Mouse (Mus musculus) midbrain, embryonic 16.5 days (tissue): ENCODE results near the gene Rhbdf1. TPM values are rescaled to one million over a fixed set of nuclear protein-coding genes. Genes with fewer than 3 reads are reported as not detected.

ENCODE experiments used
- ATAC-seq: fragments of 200-750 bp; cut with Nextera tagmentation; 2 replicates; pipeline ENCODE4 v1.8.0; 2017; ENCODE audit warnings: moderate TSS enrichment
- H3K27ac ChIP-seq: fragments of 300-500 bp; sonication (generic); 2 replicates; pipeline ENCODE4 v1.5.1; 2014; ENCODE audit warnings: mild to moderate bottlenecking, low read length, mixed read lengths
- H3K27me3 ChIP-seq: fragments of 300-500 bp; sonication (generic); 2 replicates; pipeline ENCODE4 v1.6.1; 2014; ENCODE audit warnings: low read depth, low read length, mixed read lengths; ENCODE audit not compliant: control insufficient read depth, insufficient read depth
- H3K36me3 ChIP-seq: fragments of 300-500 bp; sonication (generic); 2 replicates; pipeline ENCODE4 v1.6.1; 2014; ENCODE audit warnings: mild to moderate bottlenecking, low read length, moderate library complexity, mixed read lengths; ENCODE audit not compliant: control insufficient read depth, insufficient read depth
- H3K4me1 ChIP-seq: fragments of 300-500 bp; sonication (generic); 2 replicates; pipeline ENCODE4 v1.6.1; 2014; ENCODE audit warnings: mild to moderate bottlenecking, low read length, mixed read lengths; ENCODE audit not compliant: control insufficient read depth, insufficient read depth
- H3K4me2 ChIP-seq: fragments of 300-500 bp; sonication (generic); 2 replicates; pipeline ENCODE4 v1.6.1; 2014; ENCODE audit warnings: mild to moderate bottlenecking, low read length, mixed read lengths
- H3K4me3 ChIP-seq: fragments of 300-500 bp; sonication (generic); 2 replicates; pipeline ENCODE4 v1.5.1; 2014; ENCODE audit warnings: low read depth, mild to moderate bottlenecking, low read length, moderate library complexity, mixed read lengths
- H3K9ac ChIP-seq: fragments of 300-500 bp; sonication (generic); 2 replicates; pipeline ENCODE4 v1.6.1; 2014; ENCODE audit warnings: low read depth, low read length, mixed read lengths
- H3K9me3 ChIP-seq: fragments of 300-500 bp; sonication (generic); replicated peaks from 2 replicates; pipeline ENCODE4 v1.6.1; 2014; ENCODE audit warnings: mild to moderate bottlenecking, low read length, mixed read lengths; ENCODE audit not compliant: control insufficient read depth, poor library complexity, severe bottlenecking
- WGBS: fragments of 180-500 bp; shearing (Covaris S2); extraction: QIAGEN DNeasy Blood & Tissue Kit; methylation state at CpG from one replicate; pipeline ENCODE4 v1.1.7; 2014; 5-methylcytosine and 5-hydroxymethylcytosine counted together
- polyA plus RNA-seq: library from polyadenylated mRNA; unstranded; fragments of >200 nt; fragmentation: Nextera tagmentation; extraction: Ambion mirVana; gene quantifications from 2 replicates; pipeline ENCODE4 v1.2.1, GENCODE M21; 2015

Rhbdf1 gene
- polyA plus RNA-seq, 1 experiment from 2014 or later: 24.0 TPM

- H3K36me3 ChIP-seq: no peaks in the 10 kb centered on the region
- peaks cover 8% of the 10 kb centered on the region for H3K4me1 ChIP-seq
- no peaks in the 10 kb centered on the region for H3K9me3 ChIP-seq
- H3K9ac ChIP-seq: no peak overlapping the region
- no peak overlapping the region for H3K4me2 ChIP-seq
- 69% methylated on average over 4 of the region's 4 CpGs for WGBS
- ATAC-seq: no peak
- H3K4me3 ChIP-seq: no peak overlapping the region
- no peak overlapping the region for H3K27ac ChIP-seq
- H3K27me3 ChIP-seq: no peaks in the 10 kb centered on the region
Measured at GRCm38 (mm10) chr11:32166683-32167082, 55.4 kb downstream of the Rhbdf1 start.

- WGBS: 14% methylated on average over 28 of the region's 28 CpGs
- H3K4me3 ChIP-seq: peak overlapping the region; percentile 31
- no peaks in the 10 kb centered on the region for H3K27me3 ChIP-seq
- peaks cover 30% of the 10 kb centered on the region for H3K4me1 ChIP-seq
- no peaks in the 10 kb centered on the region for H3K36me3 ChIP-seq
- no peaks in the 10 kb centered on the region for H3K9me3 ChIP-seq
- H3K27ac ChIP-seq: peak overlapping the region; percentile 95
- ATAC-seq: peak; percentile 93
- peak overlapping the region; percentile 62 for H3K4me2 ChIP-seq
- peak overlapping the region; percentile 65 for H3K9ac ChIP-seq
Measured at GRCm38 (mm10) chr11:32161922-32162804, 59.9 kb downstream of the Rhbdf1 start.

- Histone ChIP-seq H3K27me3 (no peaks in the 10 kb centered on the region), H3K4me3 (peak overlapping the region; percentile 31), H3K27ac (peak overlapping the region; percentile 95), H3K4me2 (peak overlapping the region; percentile 62), H3K4me1 (peaks cover 31% of the 10 kb centered on the region), H3K36me3 (no peaks in the 10 kb centered on the region), H3K9ac (peak overlapping the region; percentile 65), H3K9me3 (no peaks in the 10 kb centered on the region)
- peak; percentile 79 for ATAC-seq
- 4% methylated on average over 9 of the region's 9 CpGs for WGBS
Measured at GRCm38 (mm10) chr11:32161500-32161899, 60.6 kb downstream of the Rhbdf1 start.

- peaks cover 31% of the 10 kb centered on the region for H3K4me1 ChIP-seq
- no peak for ATAC-seq
- WGBS: 72% methylated on average over 7 of the region's 7 CpGs
- H3K9me3 ChIP-seq: no peaks in the 10 kb centered on the region
- no peak overlapping the region for H3K4me3 ChIP-seq
- peak overlapping the region; percentile 95; the same call in 1 of the 2 replicates for H3K27ac ChIP-seq
- no peak overlapping the region for H3K9ac ChIP-seq
- no peak overlapping the region for H3K4me2 ChIP-seq
- no peaks in the 10 kb centered on the region for H3K27me3 ChIP-seq
- H3K36me3 ChIP-seq: no peaks in the 10 kb centered on the region
Measured at GRCm38 (mm10) chr11:32160341-32160740, 61.8 kb downstream of the Rhbdf1 start.

Other genes with a start within 250 kb of the Rhbdf1 start
- gene Nsg2, start 221.8 kb downstream of the Rhbdf1 start, polyA plus RNA-seq: 730 and 757 TPM in 2 replicates
- not detected in 2 replicates for gene Il9r, start 22.0 kb downstream of the Rhbdf1 start, polyA plus RNA-seq
- 37.2 and 41.2 TPM in 2 replicates for gene Snrnp25, start 16.9 kb downstream of the Rhbdf1 start, polyA plus RNA-seq
- gene Mpg, start 4.2 kb upstream of the Rhbdf1 start, polyA plus RNA-seq: 36.1 and 41.7 TPM in 2 replicates
- gene Nprl3, start 45.4 kb upstream of the Rhbdf1 start, polyA plus RNA-seq: 45.3 and 52.4 TPM in 2 replicates
- 3.2 and 11.6 TPM in 2 replicates for gene Hba-x, start 54.1 kb upstream of the Rhbdf1 start, polyA plus RNA-seq
- gene Hba-a1, start 61.2 kb upstream of the Rhbdf1 start, polyA plus RNA-seq: 2,278 and 2,570 TPM in 2 replicates
- gene Hbq1b, start 64.7 kb upstream of the Rhbdf1 start, polyA plus RNA-seq: 1.1 and 1.5 TPM in 2 replicates
- 5,737 and 6,589 TPM in 2 replicates for gene Hba-a2, start 74.2 kb upstream of the Rhbdf1 start, polyA plus RNA-seq
- 1.7 and 2.0 TPM in 2 replicates for gene Hbq1a, start 77.8 kb upstream of the Rhbdf1 start, polyA plus RNA-seq
- 21.6 and 23.4 TPM in 2 replicates for gene Sh3pxd2b, start 125.5 kb upstream of the Rhbdf1 start, polyA plus RNA-seq
- gene Ubtd2, start 233.1 kb upstream of the Rhbdf1 start, polyA plus RNA-seq: 43.0 and 46.6 TPM in 2 replicates